ENCODE assay signal across 12 mouse cellular contexts in the genomic region with DNA sequence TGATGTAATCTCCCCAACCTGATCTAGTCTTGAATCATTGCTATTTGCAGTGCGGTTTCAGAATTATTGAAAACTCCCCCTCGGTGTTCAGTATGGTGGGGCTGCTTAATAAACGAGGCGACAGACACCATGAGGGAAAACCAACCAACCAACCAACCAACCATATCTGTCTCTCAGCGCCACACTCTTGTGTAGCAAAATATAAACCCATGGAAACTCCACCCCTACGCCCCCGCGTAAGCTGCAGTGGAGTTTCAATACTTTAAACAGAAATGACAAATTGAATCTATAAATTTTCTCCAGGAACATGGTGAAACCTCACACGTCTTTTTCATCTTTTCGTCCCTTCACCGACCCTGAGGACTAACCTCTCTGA.
A peak's percentile ranks its signal among the peaks of the same experiment; 100 is the strongest.
DNase-seq lines count a peak whose midpoint lies in the region; ATAC-seq and TF ChIP-seq lines count a peak whose summit lies in the region.
"Had no signal": no experiment of that assay in that cellular context is flagged by ENCODE, and none has a peak within 500 bp of the region (broad histone marks: within the 10 kb centered on the region; RNA-seq: fewer than 3 reads in every experiment).

No protein-coding gene starts in this region.

- no peak overlapping the region for H3K9ac ChIP-seq in kidney, postnatal 0 days (ENCODE audit: low read depth, low read length)
- no peak overlapping the region for H3K9ac ChIP-seq in neural tube, embryonic 12.5 days
- H3K9ac ChIP-seq: liver, embryonic 14.5 days had no signal

- 0 out of 2 replicates have a peak, but pooled peaks cover 3% of the 10 kb centered on the region for H3K4me1 ChIP-seq in kidney, postnatal 0 days (replicated peaks; ENCODE audit: insufficient read depth, low read length)
- H3K4me1 ChIP-seq in kidney, adult 2 months (ENCODE audit: control insufficient read depth, insufficient read depth, low read length), result no peaks in the 10 kb centered on the region; the same call in 1 of the 2 replicates
- H3K4me1 ChIP-seq in forebrain, embryonic 10.5 days, result peaks cover 45% of the 10 kb centered on the region
- peaks cover 18% of the 10 kb centered on the region; the same call in 1 of the 2 replicates for H3K4me1 ChIP-seq in neural tube, embryonic 12.5 days

- no peak for ATAC-seq in kidney, postnatal 0 days (replicated peaks; ENCODE audit: low FRiP score, low read depth)
- ATAC-seq in inflammation-experienced regulatory T-cells, adult 6 months, result peak; percentile 61
- peak; percentile 14; the same call in 1 of the 2 replicates for ATAC-seq in neural tube, embryonic 12.5 days (ENCODE audit: low FRiP score, low read depth)

- no peak for DNase-seq in kidney, postnatal 0 days (ENCODE audit: low spot score)
- DNase-seq in kidney, adult 2 months, result no peak
- no peak for DNase-seq in forebrain, embryonic 10.5 days (ENCODE audit: extremely low spot score, low spot score)
- no peak for DNase-seq in right cerebral cortex, adult 18-20 months
- DNase-seq in thymus, postnatal 4 days, result no peak
- no peak for DNase-seq in left cerebral cortex, adult 11 months (ENCODE audit: low spot score)
- DNase-seq: adrenal gland, postnatal 36 days; kidney, adult 18-20 months had no signal

- WGBS in kidney, postnatal 0 days, result 53% methylated on average over 11 of the region's 11 CpGs
- WGBS in kidney, adult 2 months, result 45% methylated on average over 11 of the region's 11 CpGs
- WGBS in forebrain, embryonic 10.5 days, result 65% methylated on average over 11 of the region's 11 CpGs
- 60% methylated on average over 11 of the region's 11 CpGs for WGBS in neural tube, embryonic 12.5 days

- TF ChIP-seq CTCF in kidney, postnatal 0 days (IDR thresholded peaks at IDR 0.05; ENCODE audit: low read depth), result no peak
- no peak for TF ChIP-seq CTCF in kidney, adult 2 months (conservative IDR thresholded peaks at IDR 0.05; ENCODE audit: insufficient read depth, insufficient read length, low read depth, low read length)

- no peak overlapping the region for H3K27ac ChIP-seq in kidney, postnatal 0 days
- no peak overlapping the region for H3K27ac ChIP-seq in kidney, adult 2 months (ENCODE audit: insufficient read depth, low read depth, low read length)
- peak overlapping the region; percentile 88 for H3K27ac ChIP-seq in forebrain, embryonic 10.5 days
- H3K27ac ChIP-seq in neural tube, embryonic 12.5 days, result no peak overlapping the region
- H3K27ac ChIP-seq: liver, embryonic 14.5 days had no signal

- H3K27me3 ChIP-seq in kidney, postnatal 0 days (ENCODE audit: insufficient read depth, low read length), result no peaks in the 10 kb centered on the region
- no peaks in the 10 kb centered on the region for H3K27me3 ChIP-seq in kidney, adult 2 months (replicated peaks; ENCODE audit: control insufficient read depth, insufficient read depth, low read length)
- H3K27me3 ChIP-seq in forebrain, embryonic 10.5 days (ENCODE audit: poor library complexity, severe bottlenecking), result peaks cover 82% of the 10 kb centered on the region
- H3K27me3 ChIP-seq in neural tube, embryonic 12.5 days (replicated peaks), result 0 out of 2 replicates have a peak, but pooled peaks cover 8% of the 10 kb centered on the region

- no peaks in the 10 kb centered on the region for H3K9me3 ChIP-seq in kidney, postnatal 0 days (replicated peaks; ENCODE audit: low read length)
- no peaks in the 10 kb centered on the region for H3K9me3 ChIP-seq in forebrain, embryonic 10.5 days
- no peaks in the 10 kb centered on the region for H3K9me3 ChIP-seq in neural tube, embryonic 12.5 days
- H3K9me3 ChIP-seq: G1E had no signal

- peak overlapping the region; percentile 50 for H3K4me2 ChIP-seq in kidney, postnatal 0 days (ENCODE audit: low read length)
- H3K4me2 ChIP-seq in neural tube, embryonic 12.5 days (replicated peaks), result peak overlapping the region; percentile 52

- no peak for TF ChIP-seq POLR2A in kidney, adult 2 months (IDR thresholded peaks at IDR 0.05; ENCODE audit: low read depth, low read length)

- H3K36me3 ChIP-seq in kidney, postnatal 0 days (ENCODE audit: insufficient read depth, low read length), result no peaks in the 10 kb centered on the region
- no peaks in the 10 kb centered on the region for H3K36me3 ChIP-seq in kidney, adult 2 months (ENCODE audit: control insufficient read depth, insufficient read depth, low read length)
- H3K36me3 ChIP-seq in forebrain, embryonic 10.5 days (replicated peaks), result no peaks in the 10 kb centered on the region
- H3K36me3 ChIP-seq in neural tube, embryonic 12.5 days, result no peaks in the 10 kb centered on the region
- H3K36me3 ChIP-seq: G1E had no signal

- peak overlapping the region; percentile 11 for H3K4me3 ChIP-seq in kidney, postnatal 0 days (replicated peaks; ENCODE audit: low read depth, low read length)
- H3K4me3 ChIP-seq in kidney, adult 2 months (ENCODE audit: insufficient read depth, low read depth, low read length), result no peak overlapping the region
- peak overlapping the region; percentile 34 for H3K4me3 ChIP-seq in forebrain, embryonic 10.5 days
- H3K4me3 ChIP-seq in neural tube, embryonic 12.5 days, result no peak overlapping the region

Comparison
In these comparisons a context has a peak if more than half of its experiments do, and no peak if none do; other contexts are left out.
1. H3K4me3 ChIP-seq: peak in kidney, postnatal 0 days (single experiment) and forebrain, embryonic 10.5 days (single experiment); none in kidney, adult 2 months (single experiment) and neural tube, embryonic 12.5 days (single experiment).